In the genomic region with DNA sequence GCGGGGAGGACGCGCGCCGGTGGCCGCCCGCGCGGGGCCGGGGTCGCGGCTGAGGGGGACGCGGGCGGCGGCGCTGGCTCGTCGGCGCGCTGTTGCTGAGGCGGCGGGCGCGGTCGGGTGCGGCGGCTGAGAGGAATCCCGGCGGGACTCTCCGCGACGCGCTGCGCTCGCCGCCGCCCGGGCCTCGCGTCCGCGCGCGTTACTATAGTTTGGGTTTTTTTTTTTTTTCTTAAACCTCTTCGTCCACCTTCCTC, we compare ENCODE assay signal across 8 mouse cellular contexts. TPM values are rescaled to one million over a fixed set of nuclear protein-coding genes. Genes with fewer than 3 reads are reported as not detected.
DNase-seq lines count a peak whose midpoint lies in the region; ATAC-seq lines count a peak whose summit lies in the region.

No protein-coding gene starts in this region.

- ATAC-seq in limb, embryonic 12.5 days (ENCODE audit: insufficient number of reproducible peaks, insufficient read depth, low FRiP score, low TSS enrichment, low read depth) = no peak
- ATAC-seq in stomach, embryonic 15.5 days (ENCODE audit: insufficient read depth, low FRiP score, low read depth) = no peak
- ATAC-seq in megakaryocyte-erythroid progenitor cell, adult 5-6 weeks (replicated peaks; ENCODE audit: low FRiP score, low TSS enrichment, poor library complexity, severe bottlenecking) = no peak

- peak overlapping the region; percentile 98 for H3K9ac ChIP-seq in limb, embryonic 12.5 days (replicated peaks)
- peak overlapping the region; percentile 88 for H3K9ac ChIP-seq in stomach, embryonic 15.5 days

- H3K36me3 ChIP-seq in limb, embryonic 12.5 days = no peaks in the 10 kb centered on the region
- H3K36me3 ChIP-seq in stomach, embryonic 15.5 days = no peaks in the 10 kb centered on the region

- no peaks in the 10 kb centered on the region for H3K9me3 ChIP-seq in limb, embryonic 12.5 days
- no peaks in the 10 kb centered on the region for H3K9me3 ChIP-seq in stomach, embryonic 15.5 days

- H3K27ac ChIP-seq in limb, embryonic 12.5 days = peak overlapping the region; percentile 98
- peak overlapping the region; percentile 99 for H3K27ac ChIP-seq in stomach, embryonic 15.5 days

- under 1% methylated on average over 30 of the region's 46 CpGs for WGBS in limb, embryonic 12.5 days
- WGBS in stomach, embryonic 15.5 days = under 1% methylated on average over 20 of the region's 46 CpGs

- peaks cover 16% of the 10 kb centered on the region for H3K4me1 ChIP-seq in limb, embryonic 12.5 days (replicated peaks)
- H3K4me1 ChIP-seq in stomach, embryonic 15.5 days = no peaks in the 10 kb centered on the region

- no peaks in the 10 kb centered on the region for H3K27me3 ChIP-seq in limb, embryonic 12.5 days
- H3K27me3 ChIP-seq in stomach, embryonic 15.5 days (replicated peaks) = no peaks in the 10 kb centered on the region

- DNase-seq in embryo, embryonic 10 days (ENCODE audit: low spot score) = peak; percentile 45
- DNase-seq in embryo, embryonic 10.5 days (ENCODE audit: low spot score) = no peak
- peak; percentile 43 for DNase-seq in right cerebral cortex, adult 18-20 months
- DNase-seq in right cerebral cortex, postnatal 4 days = no peak
- no peak for DNase-seq in kidney, postnatal 14 days

- peak overlapping the region; percentile 87 for H3K4me3 ChIP-seq in limb, embryonic 12.5 days (replicated peaks)
- peak overlapping the region; percentile 77 for H3K4me3 ChIP-seq in stomach, embryonic 15.5 days (replicated peaks)

- no peak overlapping the region for H3K4me2 ChIP-seq in limb, embryonic 12.5 days
- H3K4me2 ChIP-seq in stomach, embryonic 15.5 days = peak overlapping the region; percentile 58

RNA-seq across cellular contexts. Expression of gene Qk, which starts 0.3 kb away (rescaled TPM):
- polyA plus RNA-seq in limb, embryonic 12.5 days (2016; fragmentation: Nextera tagmentation; extraction: Ambion mirVana) = 27.8 and 30.5 TPM in 2 replicates
- polyA plus RNA-seq in stomach, embryonic 15.5 days (2015; fragmentation: Nextera tagmentation; extraction: Ambion mirVana) = 17.2 and 19.1 TPM in 2 replicates
- 78.7 and 96.3 TPM in 2 replicates for total RNA-seq in megakaryocyte-erythroid progenitor cell, adult 5-6 weeks (2014; fragmentation: Nextera tagmentation)
- 57.6 and 59.9 TPM in 2 replicates for total RNA-seq in megakaryocyte-erythroid progenitor cell, adult 5-6 weeks (2017)

Comparison
In these comparisons a context has a peak if more than half of its experiments do, and no peak if none do; other contexts are left out.
1. DNase-seq: peak in embryo, embryonic 10 days (single experiment) and right cerebral cortex, adult 18-20 months (single experiment); none in embryo, embryonic 10.5 days (single experiment), right cerebral cortex, postnatal 4 days (single experiment) and kidney, postnatal 14 days (single experiment).